Mouse (Mus musculus): Measurements from ENCODE around the gene Foxp1. TPM values are rescaled to one million over a fixed set of nuclear protein-coding genes. Genes with fewer than 3 reads are reported as not detected.

The Foxp1 gene
- polyA plus RNA-seq, 1 experiment from 2014 or later: 39.3 TPM

DNA sequence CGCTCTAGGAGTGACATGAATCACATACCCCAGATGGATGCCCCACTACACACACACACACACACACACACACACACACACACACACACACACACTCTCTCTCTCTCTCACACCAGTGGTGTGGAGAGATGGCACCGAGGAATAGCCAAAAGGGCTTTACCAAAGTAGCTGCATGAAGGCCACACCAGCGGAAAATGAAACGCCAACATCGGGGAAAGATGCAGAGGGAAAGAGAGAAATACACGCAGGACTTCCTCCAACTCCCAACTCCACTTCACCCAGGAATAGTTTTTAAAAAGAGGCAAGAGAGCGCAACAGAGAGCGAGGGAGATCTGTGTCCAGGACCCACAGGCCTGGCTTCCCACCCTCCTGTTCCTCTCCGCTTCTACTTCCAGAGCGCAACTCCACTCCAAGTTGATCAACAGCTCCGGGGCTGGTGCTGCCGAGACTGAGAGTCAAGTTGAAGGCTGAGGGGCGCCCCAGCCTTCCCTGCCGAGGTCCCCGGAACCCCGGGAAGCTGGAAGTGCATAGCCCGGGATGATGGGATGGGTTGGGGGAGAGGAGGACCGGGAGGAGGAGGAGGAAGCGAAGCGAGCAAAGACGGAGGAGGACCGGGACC, 494.9 kb downstream of the Foxp1 start:
- H3K27me3 ChIP-seq: no peaks in the 10 kb centered on the region
- no peak for TF ChIP-seq CTCF (IDR thresholded peaks at IDR 0.05)
- ChIA-PET POLR2A (interaction anchor here (0.6 kb wide), 1 partner anchor 338 kb away, joined by 3 read pairs; no protein-coding TSS in a partner anchor), CTCF (interaction anchor here (1.2 kb wide), 1 partner anchor 14 kb away, joined by 3 read pairs; no protein-coding TSS in a partner anchor)
- ATAC-seq (peak; percentile 45), DNase-seq (ENCODE audit: low read depth, low spot score) (no peak)
- in situ Hi-C loops (cut with MboI; ENCODE audit: low pct_unique_long_range_greater_than_20kb): no loop called here

DNA sequence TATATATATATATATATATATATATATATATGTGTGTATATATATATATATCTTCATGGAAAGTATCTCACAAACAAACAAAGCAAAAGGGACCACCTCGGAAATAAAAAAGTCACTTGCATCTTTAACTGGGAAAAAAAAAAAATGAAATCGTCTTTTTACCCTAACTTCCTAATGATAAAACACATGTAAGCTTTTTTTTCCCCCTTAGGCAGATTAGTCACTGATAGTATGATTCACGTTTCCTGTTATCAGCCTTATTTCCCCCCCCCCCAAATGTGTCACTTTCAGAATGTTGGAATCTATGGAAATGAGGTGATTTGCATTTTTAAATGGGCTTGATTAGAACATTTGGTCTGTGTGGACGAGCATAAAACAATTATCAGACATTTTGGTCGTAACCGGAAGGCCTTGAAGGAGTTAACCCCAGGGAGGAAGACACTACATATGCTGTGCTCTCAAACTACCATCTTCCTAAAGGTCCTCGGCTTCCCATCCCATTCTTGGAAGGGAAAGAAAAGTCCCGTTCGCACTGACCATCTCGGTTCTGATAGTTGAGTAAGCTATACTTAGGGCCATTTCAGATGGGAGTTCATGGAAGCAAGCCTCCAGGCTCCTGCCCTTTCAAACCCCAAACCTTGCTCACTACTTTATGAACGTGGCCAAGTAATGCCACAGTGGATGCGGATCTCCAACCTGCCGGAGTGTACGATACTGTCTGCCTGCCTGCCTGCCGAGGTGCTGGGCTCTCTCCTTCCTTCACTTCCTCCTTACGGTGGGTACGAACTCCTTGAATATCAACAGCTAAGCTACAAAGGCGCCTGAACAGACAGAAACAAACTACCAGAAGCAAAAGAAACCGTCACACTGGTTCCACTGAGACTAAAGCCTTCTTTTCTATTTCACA, 495.6 kb downstream of the Foxp1 start:
- DNase-seq (ENCODE audit: low read depth, low spot score) (no peak), ATAC-seq (no peak)
- no peak for TF ChIP-seq CTCF (IDR thresholded peaks at IDR 0.05)
- ChIA-PET POLR2A (no interaction called here), CTCF (interaction anchor here (1.2 kb wide), 1 partner anchor 13 kb away, joined by 3 read pairs; no protein-coding TSS in a partner anchor)
- no peaks in the 10 kb centered on the region for H3K27me3 ChIP-seq
- in situ Hi-C loops (cut with MboI; ENCODE audit: low pct_unique_long_range_greater_than_20kb): no loop called here

DNA sequence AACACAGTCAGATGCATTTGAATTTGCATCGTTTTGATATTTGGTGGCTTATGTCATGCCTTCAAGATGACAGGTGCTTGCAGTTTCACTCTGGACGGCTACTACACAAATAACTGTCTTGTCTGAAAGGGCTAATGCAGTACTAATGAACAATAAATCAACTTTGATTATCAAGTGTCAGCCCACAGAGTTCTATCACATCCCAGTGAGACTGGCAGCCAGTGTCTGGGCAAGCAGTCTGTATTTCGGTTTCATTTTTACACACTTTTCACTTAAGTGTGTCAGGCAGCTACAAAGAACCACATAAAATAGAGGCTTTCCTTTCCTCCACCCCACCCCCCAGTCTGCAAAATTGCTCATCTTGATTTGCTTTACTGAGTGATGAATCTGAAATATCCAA, 496.5 kb downstream of the Foxp1 start:
- in situ Hi-C loops (cut with MboI; ENCODE audit: low pct_unique_long_range_greater_than_20kb): no loop called here
- no peaks in the 10 kb centered on the region for H3K27me3 ChIP-seq
- ChIA-PET CTCF (no interaction called here), POLR2A (no interaction called here)
- DNase-seq (ENCODE audit: low read depth, low spot score) (no peak), ATAC-seq (no peak)
- no peak for TF ChIP-seq CTCF (IDR thresholded peaks at IDR 0.05)

DNA sequence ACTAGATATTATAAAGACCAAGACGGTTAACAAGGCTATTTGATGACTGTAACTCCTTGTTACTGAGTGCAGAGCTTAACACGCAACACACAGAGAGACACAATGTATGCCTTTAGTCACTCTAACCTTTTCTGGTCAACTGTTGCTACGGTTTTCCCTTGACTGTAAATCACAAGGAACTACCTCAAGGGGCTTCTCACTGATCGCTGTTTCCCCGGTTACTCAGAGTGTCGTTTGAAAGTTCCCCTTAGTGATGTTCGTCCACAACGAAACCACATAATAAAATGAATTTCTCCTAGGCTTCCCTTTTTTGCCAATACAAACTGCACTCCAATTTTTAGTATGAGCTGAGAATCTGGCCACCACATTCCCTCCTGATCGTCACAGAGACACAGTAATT, 497.9 kb downstream of the Foxp1 start:
- ATAC-seq: no peak
- ChIA-PET CTCF (interaction anchor here (1.4 kb wide), 1 partner anchor 12 kb away, joined by 3 read pairs; no protein-coding TSS in a partner anchor), POLR2A (interaction anchor here (0.6 kb wide), 1 partner anchor 103 kb away, joined by 3 read pairs; no protein-coding TSS in a partner anchor)
- no peak for TF ChIP-seq CTCF (IDR thresholded peaks at IDR 0.05)
- DNase-seq (ENCODE audit: low read depth, low spot score): no peak
- no peaks in the 10 kb centered on the region for H3K27me3 ChIP-seq
- in situ Hi-C loops (cut with MboI; ENCODE audit: low pct_unique_long_range_greater_than_20kb): no loop called here

DNA sequence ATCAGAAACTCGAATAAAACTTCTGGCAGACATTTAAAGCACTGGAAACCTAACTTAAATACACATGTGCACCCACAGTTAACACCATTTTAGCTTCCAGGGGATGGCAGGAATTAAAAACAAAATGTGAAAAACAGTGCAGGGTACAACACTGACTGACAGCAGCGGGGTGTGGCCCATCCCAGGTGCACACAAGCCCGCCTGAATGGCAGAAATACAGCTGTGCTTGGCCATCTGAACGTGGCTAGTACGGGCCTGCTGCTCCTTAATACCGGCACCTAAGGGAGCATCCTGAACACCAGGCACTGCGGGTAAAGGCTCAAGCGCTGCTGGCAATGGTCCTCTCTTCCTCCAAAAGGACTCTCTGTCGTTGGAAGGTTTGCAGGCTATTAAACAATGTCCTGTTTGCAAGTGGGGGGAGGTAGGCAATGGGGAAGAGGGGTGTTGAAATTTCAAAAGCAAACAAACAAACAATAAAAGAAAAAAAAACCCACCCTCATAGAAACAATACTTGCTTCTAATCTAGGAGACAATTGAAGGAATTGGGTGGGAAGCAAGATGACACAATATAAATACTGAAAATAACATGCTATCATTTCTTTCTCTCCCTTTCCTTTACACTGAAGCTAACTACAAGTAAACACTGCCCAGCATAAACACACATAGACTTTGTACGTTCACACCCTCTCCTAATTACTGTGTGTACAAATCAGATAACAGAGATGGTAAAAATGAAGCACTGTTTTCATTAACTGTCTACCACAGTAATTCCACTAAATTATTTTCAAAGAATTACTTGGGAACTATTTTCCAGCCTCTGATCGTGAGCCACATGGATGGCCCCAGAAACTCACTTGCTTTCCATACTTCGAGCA, 501.7 kb downstream of the Foxp1 start:
- ATAC-seq (no peak), DNase-seq (ENCODE audit: low read depth, low spot score) (no peak)
- in situ Hi-C loops (cut with MboI; ENCODE audit: low pct_unique_long_range_greater_than_20kb): no loop called here
- ChIA-PET CTCF (interaction anchor here (1.1 kb wide), 1 partner anchor 18 kb away, joined by 3 read pairs; no protein-coding TSS in a partner anchor), POLR2A (interaction anchor here (0.6 kb wide), 1 partner anchor 40 kb away, joined by 5 read pairs; no protein-coding TSS in a partner anchor)
- TF ChIP-seq CTCF (IDR thresholded peaks at IDR 0.05): no peak
- H3K27me3 ChIP-seq: no peaks in the 10 kb centered on the region

DNA sequence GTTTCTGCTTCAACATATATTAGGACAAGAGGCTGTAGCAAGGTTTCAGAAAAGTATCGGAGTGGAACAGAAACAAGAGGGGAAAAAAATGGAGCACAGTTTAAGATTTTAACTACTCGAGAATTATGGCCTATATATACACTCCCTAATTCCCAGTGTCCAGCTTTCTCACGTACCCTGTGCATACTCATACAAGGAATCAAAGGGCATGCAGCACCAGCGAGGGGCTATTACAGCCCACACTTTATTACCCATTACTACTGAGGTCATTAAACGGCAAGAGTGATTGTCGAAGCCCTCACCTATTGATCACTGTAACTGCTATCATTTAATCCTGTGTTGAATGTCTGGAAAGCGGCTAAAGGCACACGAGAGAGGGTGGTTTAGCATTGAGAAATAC, 502.8 kb downstream of the Foxp1 start:
- in situ Hi-C loops (cut with MboI; ENCODE audit: low pct_unique_long_range_greater_than_20kb): no loop called here
- POLR2A ChIA-PET: no interaction called here
- TF ChIP-seq CTCF (IDR thresholded peaks at IDR 0.05): no peak
- no peaks in the 10 kb centered on the region for H3K27me3 ChIP-seq
- CTCF ChIA-PET: interaction anchor here (1.0 to 1.3 kb wide), 3 partner anchors 17 to 37 kb away, joined by 3 to 4 read pairs (median 3); no protein-coding TSS in a partner anchor
- no peak for DNase-seq (ENCODE audit: low read depth, low spot score)
- no peak for ATAC-seq

DNA sequence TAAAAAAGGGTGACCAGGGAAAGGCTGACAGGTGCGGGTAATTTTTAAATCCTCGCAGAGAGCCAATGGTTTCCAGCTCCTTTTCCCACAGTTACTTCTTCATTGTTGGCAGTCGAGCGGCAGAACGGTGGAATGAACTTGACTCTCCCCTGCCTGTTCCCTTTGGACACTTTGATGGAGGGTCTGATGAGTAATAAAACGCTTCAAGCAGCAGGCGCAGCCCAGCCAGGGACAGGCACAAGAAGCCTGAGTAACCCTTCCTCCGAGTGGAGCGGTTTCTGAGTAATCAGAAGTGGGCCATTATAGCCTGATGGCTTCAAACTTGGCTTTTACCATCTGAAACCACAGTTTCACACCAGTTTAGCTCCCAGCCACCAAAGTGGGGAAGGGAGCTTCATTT, 503.3 kb downstream of the Foxp1 start:
- ChIA-PET CTCF (interaction anchor here (0.9 to 1.3 kb wide), 3 partner anchors 29 to 77 kb away, joined by 3 to 4 read pairs (median 3); no protein-coding TSS in a partner anchor), POLR2A (no interaction called here)
- in situ Hi-C loops (cut with MboI; ENCODE audit: low pct_unique_long_range_greater_than_20kb): no loop called here
- TF ChIP-seq CTCF (IDR thresholded peaks at IDR 0.05): no peak
- ATAC-seq (no peak), DNase-seq (ENCODE audit: low read depth, low spot score) (no peak)
- H3K27me3 ChIP-seq: no peaks in the 10 kb centered on the region

DNA sequence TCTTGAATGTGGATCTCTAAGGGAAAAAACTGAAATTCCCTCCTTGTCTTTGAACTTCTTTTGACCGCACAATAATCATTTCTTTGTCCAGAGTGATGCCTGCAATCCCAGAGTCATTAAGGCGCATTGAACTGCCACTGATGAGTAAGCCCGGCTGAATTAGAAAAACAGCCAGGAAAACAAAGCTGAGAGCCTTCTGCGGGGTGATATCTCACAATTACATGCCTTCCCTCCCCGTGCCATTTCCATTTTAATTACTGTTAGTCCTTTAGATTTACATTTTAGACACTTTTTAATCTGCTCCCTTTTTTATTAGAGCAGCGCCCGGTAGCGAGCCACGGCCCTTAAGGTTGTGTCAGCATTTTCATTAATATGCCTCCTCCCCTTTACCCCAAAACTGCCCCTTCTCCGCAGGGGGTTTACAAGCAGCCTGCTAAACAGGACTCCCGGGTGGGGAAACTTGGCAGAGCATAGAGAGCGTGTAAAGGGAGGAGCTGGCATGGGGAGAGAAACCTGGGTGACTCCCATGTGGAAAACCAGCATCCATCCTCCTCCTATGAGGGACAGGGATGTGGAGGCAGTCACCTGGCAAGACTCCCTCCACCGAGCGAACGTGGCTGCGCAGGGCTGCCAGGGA, 508.5 kb downstream of the Foxp1 start:
- ATAC-seq (no peak), DNase-seq (ENCODE audit: low read depth, low spot score) (no peak)
- no peaks in the 10 kb centered on the region for H3K27me3 ChIP-seq
- POLR2A ChIA-PET: no interaction called here
- CTCF ChIA-PET: interaction anchor here (1.1 kb wide), 1 partner anchor 14 kb away, joined by 3 read pairs; no protein-coding TSS in a partner anchor
- TF ChIP-seq CTCF (IDR thresholded peaks at IDR 0.05): no peak
- in situ Hi-C loops (cut with MboI; ENCODE audit: low pct_unique_long_range_greater_than_20kb): no loop called here

DNA sequence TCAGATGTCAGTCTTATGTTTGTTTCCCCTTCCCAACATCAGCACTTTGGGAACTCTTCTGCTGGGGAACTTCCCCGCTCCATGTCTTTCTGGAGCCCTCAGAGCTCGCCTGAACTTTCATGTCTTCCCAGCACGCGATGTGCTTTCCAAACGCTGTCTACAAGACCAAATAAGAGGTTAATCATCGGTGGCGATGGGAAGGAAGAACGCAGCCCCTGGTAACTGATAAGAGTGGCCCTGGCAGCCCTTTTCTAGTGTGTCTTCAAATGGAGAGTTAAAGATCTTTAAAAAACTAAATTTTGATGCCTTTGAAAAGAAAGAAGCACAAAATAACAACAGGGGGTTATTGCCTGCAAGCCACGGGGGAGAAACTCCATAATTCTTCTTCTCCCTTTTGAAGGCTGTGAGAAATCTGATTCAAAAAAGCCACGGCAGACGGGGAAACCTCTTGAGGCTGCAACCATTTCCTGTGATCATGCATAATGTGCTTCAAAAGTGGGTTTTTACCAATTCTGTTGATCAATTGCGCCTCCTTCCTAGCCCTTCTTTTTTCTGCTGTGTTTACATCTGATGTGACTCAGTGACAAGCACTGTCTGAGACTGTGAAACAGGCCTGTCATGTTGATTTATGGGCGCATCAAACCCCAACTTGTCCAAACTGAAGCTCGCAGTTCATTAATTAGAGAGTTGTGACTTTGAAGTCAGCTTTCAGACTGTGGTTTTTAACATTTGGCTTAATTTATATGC, 509.2 kb downstream of the Foxp1 start:
- ChIA-PET POLR2A (no interaction called here), CTCF (interaction anchor here (1.1 kb wide), 2 partner anchors 12 to 14 kb away, joined by 3 read pairs; no protein-coding TSS in a partner anchor)
- ATAC-seq (no peak), DNase-seq (ENCODE audit: low read depth, low spot score) (no peak)
- in situ Hi-C loops (cut with MboI; ENCODE audit: low pct_unique_long_range_greater_than_20kb): no loop called here
- H3K27me3 ChIP-seq: no peaks in the 10 kb centered on the region
- no peak for TF ChIP-seq CTCF (IDR thresholded peaks at IDR 0.05)

Data from Patski (cell line).